Mouse (Mus musculus) frontal cortex, postnatal 25 days (tissue): Measurements from ENCODE around the gene Pdss2.
A peak's percentile ranks its signal among the peaks of the same experiment; 100 is the strongest.
"Not testable (repeated sequence)": the region's sequence is repeated elsewhere in the genome, so short reads cannot be mapped to it uniquely, and the experiment has no call there.

Experiments
- DNase-seq, 2 experiments: peaks; one replicate each; pipeline ENCODE4 v3.0.0; 2022; ENCODE audit warnings: low spot score in 2 of 2

The Pdss2 gene

GRCm38 (mm10) chr10:43375286-43375685 lies 154.0 kb downstream of the Pdss2 start:
- DNase-seq, result no peak

- no peak for DNase-seq
These were observed 155.5 kb downstream of the Pdss2 start for GRCm38 (mm10) chr10:43376749-43377148.

- DNase-seq, result peak; percentile 13 to 27
These were observed 157.0 kb downstream of the Pdss2 start for GRCm38 (mm10) chr10:43378279-43378678.

- no peak for DNase-seq
These were observed 157.7 kb downstream of the Pdss2 start for GRCm38 (mm10) chr10:43378732-43379644.

- DNase-seq, result no peak
These were observed 161.4 kb downstream of the Pdss2 start for GRCm38 (mm10) chr10:43382660-43383059.

- no peak for DNase-seq
These were observed 163.3 kb downstream of the Pdss2 start for GRCm38 (mm10) chr10:43384623-43385022.

- no peak for DNase-seq
These were observed 171.6 kb downstream of the Pdss2 start for GRCm38 (mm10) chr10:43392921-43393320.

- no peak for DNase-seq
These were observed 172.5 kb downstream of the Pdss2 start for GRCm38 (mm10) chr10:43393818-43394217.

GRCm38 (mm10) chr10:43395824-43396223 lies 174.5 kb downstream of the Pdss2 start:
- DNase-seq, result no peak

- DNase-seq, result no peak
These were observed 178.5 kb downstream of the Pdss2 start for GRCm38 (mm10) chr10:43399596-43400316.

- DNase-seq, result no peak
These were observed 184.8 kb downstream of the Pdss2 start for GRCm38 (mm10) chr10:43406107-43406506.

GRCm38 (mm10) chr10:43406885-43407284 lies 185.6 kb downstream of the Pdss2 start:
- DNase-seq, result no peak

GRCm38 (mm10) chr10:43409506-43410230 lies 188.4 kb downstream of the Pdss2 start:
- DNase-seq, result no peak

- not testable (repeated sequence) for DNase-seq
These were observed 189.9 kb downstream of the Pdss2 start for GRCm38 (mm10) chr10:43411164-43411563.

GRCm38 (mm10) chr10:43417346-43417745 lies 196.1 kb downstream of the Pdss2 start:
- DNase-seq, result no peak

- peak in 1 of 2 experiments; percentile 13 for DNase-seq
These were observed 199.6 kb downstream of the Pdss2 start for GRCm38 (mm10) chr10:43420660-43421413.

GRCm38 (mm10) chr10:43422061-43422770 lies 200.9 kb downstream of the Pdss2 start:
- DNase-seq, result no peak

- DNase-seq, result no peak
These were observed 203.3 kb downstream of the Pdss2 start for GRCm38 (mm10) chr10:43424545-43424944.

- no peak for DNase-seq
These were observed 209.3 kb downstream of the Pdss2 start for GRCm38 (mm10) chr10:43430606-43431005.

- no peak for DNase-seq
These were observed 213.0 kb downstream of the Pdss2 start for GRCm38 (mm10) chr10:43434326-43434725.

- DNase-seq, result no peak
These were observed 214.5 kb downstream of the Pdss2 start for GRCm38 (mm10) chr10:43435757-43436156.
